Mouse (Mus musculus): ENCODE measurements around the gene Gm6685.
"Not testable (repeated sequence)": the region's sequence is repeated elsewhere in the genome, so short reads cannot be mapped to it uniquely, and the experiment has no call there.

Gene Gm6685

DNA sequence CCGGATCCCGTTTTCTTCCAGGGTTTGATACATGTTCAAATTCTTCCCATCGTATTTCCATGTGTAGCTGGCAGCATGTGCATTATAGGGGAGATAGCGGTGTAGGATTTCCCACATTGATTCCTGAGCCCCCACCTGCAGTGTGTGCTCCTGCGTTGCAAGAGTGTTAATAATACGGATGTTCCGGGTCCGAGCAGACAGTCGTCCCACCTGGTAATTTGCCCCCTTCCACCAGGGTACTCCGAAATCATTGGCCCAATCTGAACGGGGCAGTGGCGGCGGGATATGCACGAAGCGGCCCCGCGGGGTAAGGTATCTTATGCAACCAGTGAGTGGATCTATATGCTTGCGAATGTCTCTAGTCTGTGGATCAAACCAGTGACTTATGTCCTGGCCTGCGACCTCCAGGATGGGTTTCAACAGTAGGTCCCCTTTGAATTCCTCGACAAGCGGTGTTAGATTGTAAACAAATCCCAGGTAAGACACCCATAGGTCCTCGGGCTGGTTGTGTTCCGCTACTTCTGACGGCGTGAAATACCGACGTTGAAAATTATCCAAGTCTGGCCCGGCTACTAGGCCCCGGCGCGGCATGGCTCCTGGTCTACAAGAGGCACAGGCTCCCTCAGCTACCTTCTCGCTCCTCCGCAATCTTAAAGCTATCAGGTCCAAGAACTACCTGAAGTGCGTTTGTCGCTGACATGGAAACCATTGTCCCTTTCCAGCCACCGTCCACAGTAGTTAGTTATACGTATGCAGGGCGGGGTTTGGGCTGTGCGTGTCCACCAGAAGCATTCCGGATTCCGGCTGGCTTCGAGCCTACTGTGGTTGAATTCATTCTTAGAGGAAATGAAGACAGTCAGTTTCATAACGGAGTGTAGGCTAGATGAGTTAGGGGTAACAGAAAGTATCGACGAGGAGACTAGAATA, at the start of gene Gm6685:
Gene Gm6685, minus strand, starts transcription at position 644 of the 927 bp plus-strand sequence.
- DNase-seq, result not testable (repeated sequence)

DNA sequence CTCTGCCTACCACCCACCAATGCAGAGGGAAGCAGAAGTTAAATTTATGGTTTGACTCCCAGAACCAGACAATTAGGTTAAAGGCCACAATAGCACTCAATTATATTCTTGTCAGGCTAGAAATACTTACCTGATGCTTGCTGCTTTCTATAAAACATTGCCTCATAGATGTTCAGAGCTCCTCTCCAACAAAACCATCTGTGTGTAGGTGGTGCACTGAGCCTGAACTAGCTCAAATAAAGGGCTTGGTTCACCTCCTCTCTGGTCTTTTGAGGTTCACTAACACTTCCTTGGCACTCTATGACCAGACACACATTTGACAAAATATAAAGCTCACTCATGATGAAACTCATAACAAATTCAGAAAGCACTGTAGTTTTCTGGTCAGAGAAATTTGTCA, 36.2 kb upstream of the Gm6685 start:
- DNase-seq, result no peak

- DNase-seq, result no peak
Measured at GRCm38 (mm10) chr11:28374636-28375035, 35.0 kb upstream of the Gm6685 start.

DNA sequence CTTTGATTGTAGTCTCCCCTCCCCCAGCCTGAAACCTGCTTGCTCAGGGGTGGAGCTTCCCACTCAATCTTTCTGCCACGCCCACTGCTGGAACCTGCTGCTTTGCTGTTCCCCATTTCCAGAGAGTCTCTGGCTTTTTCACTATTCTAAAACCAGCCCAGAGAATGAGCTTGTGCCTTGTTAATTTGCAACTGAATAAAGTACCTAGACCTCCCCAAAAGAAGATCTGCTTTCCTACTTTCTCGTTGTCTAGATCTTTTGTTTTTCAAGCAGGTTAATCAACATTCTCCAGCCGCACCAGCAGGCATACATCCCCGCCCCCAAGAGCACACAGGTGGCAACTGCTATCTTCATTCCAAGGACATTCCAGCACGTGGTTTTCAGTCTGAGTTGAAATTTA, 31.7 kb upstream of the Gm6685 start:
- DNase-seq, result not testable (repeated sequence)

DNA sequence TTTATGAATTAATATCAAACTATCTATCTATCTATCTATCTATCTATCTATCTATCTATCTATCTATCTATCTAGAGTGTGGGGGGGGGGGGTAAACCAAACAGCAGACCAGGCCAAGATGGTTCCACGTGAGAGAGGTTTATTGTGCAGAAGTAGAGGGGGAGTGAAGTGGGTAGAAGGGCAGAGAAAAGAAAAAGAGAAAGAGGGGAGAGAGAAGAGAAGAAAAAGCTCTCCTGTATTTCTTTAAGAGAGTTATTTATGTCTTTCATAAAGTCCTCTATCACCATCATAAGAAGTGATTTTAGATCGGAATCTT, 26.2 kb upstream of the Gm6685 start:
- DNase-seq, result no peak

DNA sequence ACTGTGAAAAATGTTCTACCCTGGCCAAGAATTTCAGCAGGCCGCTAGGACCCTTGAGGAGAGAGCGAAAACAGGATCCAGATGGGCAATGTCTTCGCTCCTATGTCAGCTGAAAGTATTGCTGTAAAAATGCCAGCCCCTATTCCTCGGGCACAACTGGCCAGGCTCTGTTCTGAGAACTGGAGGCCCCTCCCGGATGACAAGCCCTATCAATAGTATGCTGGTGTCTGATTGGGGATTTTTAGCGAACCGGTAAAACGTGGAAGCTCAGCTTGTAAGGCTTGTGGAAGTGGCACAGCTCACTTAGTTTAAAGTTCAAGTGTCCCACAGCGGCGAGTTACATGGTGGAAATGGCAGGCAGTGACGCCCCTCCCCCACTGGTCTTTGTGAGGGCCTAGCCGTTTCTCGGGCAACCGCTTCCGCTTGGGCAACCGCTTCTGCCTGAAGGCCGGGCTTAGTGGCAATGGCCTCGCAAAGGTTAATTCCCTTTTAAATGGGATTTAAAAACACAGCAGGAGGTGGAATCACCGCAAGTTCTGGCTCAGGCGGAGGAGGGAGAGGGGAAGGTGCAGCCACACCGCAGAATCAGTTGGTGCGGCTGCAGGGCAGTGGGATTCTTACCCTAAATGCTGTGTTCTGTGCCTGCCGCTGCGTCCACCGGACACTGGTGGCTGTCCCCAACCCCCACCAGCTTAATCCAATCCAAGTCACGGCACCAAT, 25.7 kb upstream of the Gm6685 start:
- DNase-seq, result peak; percentile 49 to 67

- no peak for DNase-seq
Measured at GRCm38 (mm10) chr11:28343465-28343864, 3.8 kb upstream of the Gm6685 start.

GRCm38 (mm10) chr11:28341887-28342286, 2.2 kb upstream of the Gm6685 start:
- DNase-seq, result no peak

DNA sequence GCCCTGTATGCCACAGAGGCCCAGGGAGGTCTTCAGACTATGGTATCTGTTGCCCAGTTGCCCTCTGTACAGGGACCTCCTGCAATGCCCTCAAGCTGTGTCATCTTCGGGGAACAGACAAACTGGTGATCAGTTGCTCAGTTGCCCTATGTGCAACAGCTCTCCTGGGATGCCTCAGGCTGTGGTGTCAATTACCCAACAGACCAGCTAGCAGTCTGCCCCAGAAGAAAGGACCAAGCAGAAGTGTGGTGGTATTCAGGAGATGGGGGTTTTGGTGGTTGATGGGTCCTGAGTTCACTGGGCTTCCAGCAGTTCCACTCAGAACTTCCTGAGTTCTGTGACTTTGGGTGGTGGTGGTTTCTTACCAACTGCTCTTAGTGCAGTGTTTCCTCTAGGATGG, 11.8 kb downstream of the Gm6685 start:
- DNase-seq, result no peak

DNA sequence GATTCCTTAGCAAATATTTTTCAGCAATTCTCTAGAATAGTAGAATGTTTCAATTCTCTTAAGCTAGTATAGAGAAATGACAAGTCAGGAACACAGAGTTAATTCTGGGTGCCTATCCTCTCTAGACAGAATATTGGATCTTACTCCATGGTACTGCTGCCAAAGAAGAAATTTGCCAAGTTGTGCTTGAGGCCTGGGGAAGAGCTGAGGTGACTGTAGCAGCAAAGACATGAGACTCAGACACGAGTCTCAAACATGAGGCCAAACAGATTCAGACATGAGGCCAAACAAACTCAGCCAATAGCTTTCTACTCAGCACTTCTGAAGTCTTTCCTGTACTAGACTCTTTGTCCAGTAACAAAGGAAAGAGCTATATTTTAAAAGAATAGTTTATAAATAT, 26.3 kb downstream of the Gm6685 start:
- no peak for DNase-seq

DNA sequence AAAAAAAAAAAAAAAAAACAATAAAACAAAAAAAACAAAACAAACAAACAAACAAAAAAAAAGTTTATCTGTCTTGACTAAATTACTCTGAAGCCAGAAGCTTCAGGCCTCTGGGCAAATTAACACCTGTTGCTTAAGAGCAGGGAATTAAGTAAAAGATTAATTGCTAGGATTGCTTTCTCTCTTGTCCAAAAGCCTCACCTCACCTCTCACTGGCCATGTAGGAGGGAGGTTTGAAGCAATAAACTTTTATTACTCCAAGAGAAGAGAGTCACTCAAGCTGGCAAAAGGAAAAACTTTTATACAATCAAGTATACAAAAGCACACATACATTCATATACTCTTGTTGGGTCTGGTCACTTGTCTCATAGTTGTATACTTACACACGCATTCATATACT, 31.9 kb downstream of the Gm6685 start:
- DNase-seq, result no peak

- no peak for DNase-seq
Measured at GRCm38 (mm10) chr11:28290440-28290839, 49.2 kb downstream of the Gm6685 start.

Data from thymus, postnatal 36 days (tissue).